Mouse (Mus musculus) cerebellum, adult 2 months (tissue): ENCODE data around the gene Pla2g12a.

Experiments used
- CTCF ChIP-seq: fragments of 200-500 bp; IDR thresholded peaks from 2 replicates; pipeline ENCODE4 v1.5.1; 2011; ENCODE audit warnings: low read depth, mild to moderate bottlenecking, control low read depth, low read length, moderate library complexity, borderline replicate concordance; ENCODE audit not compliant: insufficient read depth
- POLR2A ChIP-seq: fragments of 200-500 bp; IDR thresholded peaks from 2 replicates; pipeline ENCODE4 v1.6.1; 2011; ENCODE audit warnings: low read length, control low read depth, borderline replicate concordance; ENCODE audit not compliant: insufficient read depth

DNA sequence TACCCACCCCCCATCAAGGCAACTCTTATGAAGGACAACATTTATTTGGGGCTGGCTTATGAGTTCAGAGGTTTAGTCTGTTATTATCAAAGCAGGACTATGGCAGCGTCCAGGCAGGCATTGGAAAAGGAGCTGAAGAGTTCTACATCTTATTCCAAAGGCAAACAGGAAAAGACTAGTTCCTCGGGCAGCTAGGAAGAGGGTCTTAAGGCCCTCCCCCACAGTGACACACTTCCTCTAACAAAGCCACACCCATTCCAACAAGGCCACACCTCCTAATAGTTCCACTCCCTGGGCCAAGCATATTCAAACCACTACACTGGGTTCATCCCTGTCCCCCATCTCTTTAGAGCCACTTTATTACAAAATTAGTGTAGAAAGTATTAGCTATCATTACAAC is 15.8 kb upstream of the Pla2g12a start:
- no peak for TF ChIP-seq POLR2A
- TF ChIP-seq CTCF: no peak
